Mouse (Mus musculus) thymus, postnatal 36 days (tissue): ENCODE measurements around the gene Thoc6.

Experiments
- DNase-seq, 2 experiments: peaks; one replicate each; pipeline ENCODE4 v3.0.0; 2022; ENCODE audit warnings: mixed read lengths in 2 of 2

Gene Thoc6

DNA sequence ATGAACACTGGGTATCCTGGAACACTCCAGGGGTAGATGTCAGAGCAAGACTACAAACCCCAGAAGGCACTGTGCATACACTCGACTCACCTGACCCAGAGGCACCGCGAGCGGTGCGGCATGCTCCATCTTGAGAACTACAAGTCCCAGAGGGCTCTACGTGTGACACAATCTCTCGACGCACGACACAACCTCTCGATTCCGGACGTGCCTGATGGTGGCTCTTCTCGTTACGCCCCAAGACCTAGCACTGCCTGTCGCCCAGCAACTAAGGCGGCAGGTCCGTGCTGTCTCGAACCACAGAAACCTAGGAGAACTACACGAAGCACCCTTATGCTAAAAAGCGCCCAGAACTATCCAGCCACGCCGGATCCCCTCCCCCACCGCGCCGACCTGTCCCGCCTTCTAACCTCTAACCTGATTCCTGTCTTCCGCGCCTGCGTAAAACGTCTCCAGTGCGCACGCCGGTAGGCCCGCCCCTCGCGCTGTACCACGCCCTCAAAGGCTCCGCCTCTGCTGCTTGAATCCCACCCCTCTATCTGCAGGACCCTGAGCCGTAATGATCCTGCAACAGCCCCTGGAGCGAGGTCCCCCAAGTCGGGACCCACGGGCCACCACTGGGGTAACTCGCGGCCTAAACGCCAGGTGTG is at the start of gene Thoc6, which contains the start of gene Hcfc1r1:
TSS of gene Thoc6 (minus strand) at position 459 of the 650 bp plus-strand sequence.
TSS of gene Hcfc1r1 (plus strand) at position 173 of the 650 bp plus-strand sequence.
- peak; percentile 93 to 94 for DNase-seq

DNA sequence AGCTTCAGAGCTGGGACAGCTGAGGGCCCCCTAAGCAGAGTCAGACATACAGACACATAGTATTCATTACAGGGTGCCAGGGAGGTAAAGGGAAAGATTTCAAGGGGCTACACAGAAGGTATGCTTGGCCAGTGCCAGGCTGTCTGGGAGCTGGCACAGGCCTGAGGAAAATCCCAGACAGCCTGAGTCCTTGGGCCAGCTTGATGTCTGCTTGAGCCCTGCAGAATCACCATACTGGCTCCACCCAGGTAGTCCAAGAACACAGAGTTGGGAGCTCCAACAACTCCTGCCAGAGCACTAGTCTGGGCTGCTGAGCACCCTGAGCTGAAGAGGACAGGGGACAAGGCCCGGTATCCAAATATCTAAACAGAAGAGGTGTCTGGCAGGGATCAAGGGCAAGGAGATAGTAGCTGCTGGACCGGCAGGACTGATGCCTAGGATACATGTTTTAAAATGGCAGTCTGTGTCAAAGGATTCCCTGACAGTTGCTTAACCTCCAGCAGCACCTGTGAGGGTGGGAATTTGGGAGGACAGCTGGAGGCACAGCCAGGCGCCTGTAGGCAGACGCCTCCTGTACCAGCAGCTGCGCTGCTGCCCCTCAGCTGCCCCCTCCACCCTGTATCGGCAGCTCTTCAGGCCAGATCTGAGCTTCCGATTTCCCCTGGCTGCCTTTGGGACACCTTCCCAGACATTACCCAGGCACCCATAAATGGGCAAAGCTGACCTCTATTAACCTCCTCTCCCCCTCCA is 48.9 kb upstream of the Thoc6 start, which contains the start of gene 1520401A03Rik:
TSS of gene 1520401A03Rik (minus strand) at position 408 of the 750 bp plus-strand sequence.
- DNase-seq: no peak

DNA sequence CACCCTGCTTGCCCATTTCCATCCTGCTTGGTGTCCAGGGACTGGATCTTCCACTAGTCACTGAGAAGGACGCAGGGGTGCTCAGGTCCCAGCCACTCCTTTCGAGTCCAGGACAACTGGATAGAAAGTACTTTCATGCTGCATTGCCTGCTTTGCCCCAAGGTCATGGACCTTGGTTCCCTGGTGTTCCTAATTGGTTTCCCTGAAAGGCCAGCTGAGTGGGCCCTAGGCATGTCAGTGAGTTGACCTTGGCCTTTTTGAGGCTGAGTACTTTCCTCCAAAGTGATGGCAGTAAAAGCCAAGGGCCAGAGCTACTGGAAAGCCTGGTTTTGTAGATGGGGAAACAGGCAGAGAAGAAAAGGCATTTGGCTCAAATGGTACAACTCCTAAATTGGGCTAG is 48.2 kb upstream of the Thoc6 start:
- DNase-seq: no peak

DNA sequence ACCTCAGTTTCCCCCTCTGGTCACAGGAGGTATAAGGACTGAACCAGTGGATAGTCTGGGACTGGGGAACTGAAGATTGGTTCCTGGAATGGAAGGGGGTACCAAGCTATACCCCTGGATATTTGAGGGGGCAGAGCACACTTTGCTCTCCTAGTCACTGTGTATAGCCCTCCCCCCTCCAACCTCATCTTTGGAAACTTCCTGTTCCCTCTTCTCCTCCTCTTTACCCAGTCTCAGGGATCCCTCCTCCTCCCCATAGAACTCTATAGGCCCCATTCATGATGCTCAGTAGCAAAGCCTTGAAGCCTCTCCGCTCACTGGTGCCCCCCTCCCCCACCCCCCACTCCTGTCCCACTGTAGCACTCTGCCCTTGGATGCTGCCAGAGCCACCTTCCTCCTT is 45.8 kb upstream of the Thoc6 start:
- no peak for DNase-seq

DNA sequence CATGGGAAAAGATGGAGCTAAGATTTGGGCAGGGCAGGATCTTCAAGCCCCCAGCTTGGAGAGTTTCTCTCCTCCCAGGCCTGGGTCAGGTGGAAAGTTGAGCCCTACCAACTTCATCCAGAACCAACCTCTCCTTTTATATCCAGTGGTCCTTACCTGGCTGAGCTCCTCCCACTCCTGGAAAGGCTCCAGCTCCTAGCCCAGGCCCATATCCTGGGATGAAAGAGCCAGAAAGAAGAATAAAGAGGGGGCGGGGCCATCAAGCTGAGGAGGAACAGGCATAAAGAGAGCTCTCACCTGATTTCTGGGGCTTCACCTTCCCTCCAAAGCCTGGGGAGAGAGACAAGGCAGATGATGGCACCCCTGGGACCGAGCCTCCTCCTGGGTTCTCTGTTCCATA is 43.3 kb upstream of the Thoc6 start:
- no peak for DNase-seq

- peak; percentile 60 to 64 for DNase-seq
Measured at GRCm38 (mm10) chr17:23706212-23706611, 32.5 kb upstream of the Thoc6 start.

- DNase-seq: no peak
Measured at GRCm38 (mm10) chr17:23705525-23706104, 31.9 kb upstream of the Thoc6 start.

- DNase-seq: no peak
Measured at GRCm38 (mm10) chr17:23704741-23705140, 31.1 kb upstream of the Thoc6 start.

DNA sequence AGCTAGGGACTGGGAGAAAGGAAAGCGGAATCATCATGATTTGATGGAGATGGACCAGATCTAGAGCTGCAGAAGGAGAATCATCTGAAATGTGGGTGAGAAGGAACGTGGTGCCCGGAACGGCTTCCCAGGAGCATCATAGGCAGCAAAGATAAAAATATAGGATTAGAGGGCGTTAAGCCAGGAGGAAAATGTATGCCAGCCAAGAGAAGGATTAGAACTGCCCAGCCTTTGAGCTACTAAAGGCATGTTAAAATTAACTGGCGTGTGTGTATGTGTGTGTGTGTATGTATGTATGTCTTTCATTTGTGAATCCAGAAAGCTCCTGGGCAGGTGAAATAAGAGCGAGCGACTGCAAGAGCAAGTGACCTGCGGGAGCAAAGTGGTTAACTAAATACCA is 29.6 kb upstream of the Thoc6 start:
- DNase-seq: no peak

GRCm38 (mm10) chr17:23700079-23700478 is 26.4 kb upstream of the Thoc6 start:
- DNase-seq: peak; percentile 78 to 82

DNA sequence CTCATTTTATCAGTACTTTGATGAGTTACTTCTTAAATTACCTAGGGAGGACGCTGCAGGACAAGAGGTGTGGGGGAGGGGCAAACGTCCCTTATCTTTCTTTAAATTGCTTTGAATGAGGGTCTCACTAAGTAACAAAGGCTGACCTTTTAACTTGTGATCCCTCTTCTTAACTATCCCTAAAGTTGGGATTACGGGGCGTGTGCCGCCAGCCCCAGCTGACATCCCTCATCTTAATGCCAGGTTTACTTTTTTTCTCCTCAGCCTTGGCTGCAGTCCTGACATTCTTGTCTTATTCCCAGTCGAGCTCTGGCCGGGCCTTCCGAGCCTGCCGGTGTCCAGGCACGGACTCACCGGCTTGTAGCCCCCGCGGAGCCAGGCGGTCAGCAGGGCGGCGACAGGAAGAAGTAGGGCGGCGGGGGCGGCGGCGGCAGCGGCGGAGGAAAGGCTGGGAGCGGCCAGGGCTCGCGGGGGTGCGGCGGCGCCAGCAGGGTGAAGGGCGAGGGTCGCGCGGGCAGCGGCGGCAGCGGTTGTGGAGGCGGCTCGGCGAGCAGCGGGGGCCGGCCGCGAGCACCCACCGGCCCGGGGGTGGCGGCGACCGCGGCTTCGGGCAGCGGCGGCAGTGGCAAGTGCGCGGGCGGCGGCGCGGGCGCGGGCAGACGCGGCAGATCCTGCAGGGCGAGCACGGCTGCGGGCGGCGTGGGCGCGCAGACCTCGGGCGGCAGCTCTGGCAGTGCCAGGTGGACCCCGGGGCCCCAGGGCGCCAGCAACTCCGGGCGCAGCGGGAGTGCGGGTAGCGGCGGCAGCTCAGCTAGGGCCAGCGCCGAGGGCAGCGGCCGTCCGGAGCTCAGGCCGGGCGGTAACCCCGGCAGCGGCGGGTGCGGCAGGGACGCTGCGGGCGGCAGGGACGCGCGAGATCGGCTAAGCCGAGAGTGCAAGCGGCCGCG is 25.7 kb upstream of the Thoc6 start:
- peak; percentile 12 to 29 for DNase-seq

GRCm38 (mm10) chr17:23695801-23696200 is 22.1 kb upstream of the Thoc6 start:
- no peak for DNase-seq

- no peak for DNase-seq
Measured at GRCm38 (mm10) chr17:23694491-23694890, 20.8 kb upstream of the Thoc6 start.

GRCm38 (mm10) chr17:23683856-23684672 is 10.4 kb upstream of the Thoc6 start, which contains the start of gene Cldn9:
Gene Cldn9, minus strand, starts transcription at chr17:23684026.
- no peak for DNase-seq

GRCm38 (mm10) chr17:23683226-23683625 is 9.5 kb upstream of the Thoc6 start:
- no peak for DNase-seq

- DNase-seq: no peak
Measured at GRCm38 (mm10) chr17:23682530-23682929, 8.8 kb upstream of the Thoc6 start.

- no peak for DNase-seq
Measured at GRCm38 (mm10) chr17:23682092-23682491, 8.4 kb upstream of the Thoc6 start.

- DNase-seq: no peak
Measured at GRCm38 (mm10) chr17:23681086-23681485, 7.4 kb upstream of the Thoc6 start.

DNA sequence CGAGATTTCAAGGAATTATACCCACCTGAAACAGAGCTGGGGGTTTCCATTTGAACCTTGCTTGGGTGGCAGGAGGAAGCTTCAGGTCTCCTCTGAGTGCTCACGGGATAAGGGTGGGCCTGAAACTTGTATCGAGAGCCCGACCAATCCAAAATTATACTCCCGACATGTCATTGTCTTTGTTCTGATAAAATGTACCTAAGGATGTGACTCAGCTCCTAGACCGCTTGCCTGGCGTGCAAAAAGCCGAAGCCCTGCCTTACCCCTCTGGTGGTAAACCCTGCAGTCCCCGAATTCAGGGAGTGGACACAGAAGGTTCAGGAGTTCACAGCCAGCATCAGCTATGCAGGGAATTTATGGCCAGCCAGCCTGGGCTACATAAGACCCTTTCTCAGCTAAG is 6.7 kb upstream of the Thoc6 start:
- no peak for DNase-seq

- no peak for DNase-seq
Measured at GRCm38 (mm10) chr17:23679127-23679835, 5.6 kb upstream of the Thoc6 start, which contains the start of gene Cldn6. Gene Cldn6, plus strand, starts transcription at chr17:23679249.

DNA sequence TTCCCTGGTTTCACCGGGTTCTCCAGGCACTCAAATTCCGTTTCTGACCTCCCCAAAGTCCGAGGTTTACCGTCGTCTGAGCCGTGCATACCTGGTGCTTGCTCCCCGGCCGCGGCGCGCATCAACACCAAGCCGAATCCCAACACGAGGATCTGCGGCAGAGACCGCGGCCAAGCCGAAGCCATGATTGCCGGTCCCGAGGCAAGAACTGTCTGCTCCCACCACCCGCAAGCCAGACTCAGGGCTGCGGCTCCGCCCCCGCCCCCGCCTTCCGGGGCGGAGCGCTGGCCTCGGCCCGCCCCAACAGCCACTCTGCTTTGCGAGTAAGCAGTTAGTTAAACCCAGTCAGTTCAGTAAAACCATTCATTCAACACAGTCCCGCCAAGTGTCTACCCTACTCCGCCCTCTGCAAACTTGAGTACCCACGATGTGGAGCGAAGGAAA is 3.6 kb upstream of the Thoc6 start, which contains the start of gene Tnfrsf12a:
TSS of gene Tnfrsf12a (minus strand) at position 233 of the 444 bp plus-strand sequence.
- DNase-seq: peak; percentile 87 to 92
